Mouse (Mus musculus): ENCODE results near the gene Trim50.

Trim50 gene

GRCm38 (mm10) chr5:135369787-135370654 is 16.9 kb downstream of the Trim50 start, which contains the start of gene Nsun5:
Gene Nsun5 (plus strand): TSS chr5:135369953.
- peak; percentile 96 for DNase-seq (ENCODE audit: low spot score)

DNA sequence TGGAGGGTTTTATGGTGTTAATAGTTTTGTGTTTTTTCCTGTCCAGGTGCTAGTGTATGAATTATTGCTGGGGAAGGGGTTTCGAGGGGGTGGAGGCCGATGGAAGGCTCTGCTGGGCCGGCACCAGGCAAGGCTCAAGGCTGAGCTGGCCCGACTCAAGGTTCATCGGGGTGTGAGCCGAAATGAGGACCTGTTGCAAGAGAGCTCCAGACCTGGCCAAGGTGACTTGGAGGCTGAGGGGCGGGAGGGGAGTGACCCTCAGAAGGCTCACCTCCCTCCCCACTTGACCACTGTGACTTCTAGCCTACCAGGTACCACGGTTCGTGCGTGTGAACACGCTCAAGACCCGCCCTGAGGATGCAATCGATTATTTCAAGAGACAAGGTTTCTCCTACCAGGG is 18.1 kb downstream of the Trim50 start:
- no peak for DNase-seq (ENCODE audit: low spot score)

DNA sequence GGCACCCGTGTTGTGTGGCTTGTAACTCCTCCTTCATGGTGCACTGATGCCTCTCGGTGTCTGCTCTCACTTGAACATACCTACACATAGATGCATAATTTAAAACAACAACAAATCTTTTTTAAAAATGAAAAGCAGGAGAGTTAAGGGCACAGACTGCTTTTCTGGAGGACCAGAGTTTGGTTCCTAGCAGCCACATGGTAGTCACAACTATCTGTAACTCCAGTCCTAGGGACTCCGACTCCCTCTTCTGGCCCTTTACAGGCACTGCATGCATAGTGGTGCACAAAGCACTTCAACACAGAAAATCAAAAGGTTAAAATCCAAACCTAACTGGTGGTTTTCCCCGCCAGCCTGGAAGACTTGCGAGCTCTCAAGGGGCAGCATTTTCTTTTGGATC is 20.5 kb downstream of the Trim50 start:
- DNase-seq (ENCODE audit: low spot score), result no peak

- DNase-seq (ENCODE audit: low spot score), result no peak
Measured at GRCm38 (mm10) chr5:135375167-135375566, 22.1 kb downstream of the Trim50 start.

DNA sequence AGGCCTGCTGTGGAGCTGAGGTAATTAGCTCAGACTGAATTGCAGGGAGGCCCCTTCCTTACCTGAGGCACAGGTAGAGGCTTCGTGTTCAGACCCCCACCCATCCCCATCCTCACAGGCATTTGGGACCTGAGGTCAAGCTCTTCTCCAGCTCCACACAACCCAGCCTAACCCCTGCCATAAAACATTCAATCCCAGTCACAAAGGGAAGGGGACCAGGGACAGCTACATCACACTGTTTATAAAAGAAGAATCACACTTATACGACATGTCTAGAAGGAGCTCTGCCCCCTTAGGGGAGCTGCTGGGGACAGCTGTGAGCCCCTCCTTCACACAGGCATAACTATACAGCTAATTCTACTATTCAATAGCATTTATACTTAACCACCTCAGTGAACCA is 23.2 kb downstream of the Trim50 start:
- no peak for DNase-seq (ENCODE audit: low spot score)

- no peak for DNase-seq (ENCODE audit: low spot score)
Measured at GRCm38 (mm10) chr5:135380681-135381080, 27.6 kb downstream of the Trim50 start.

GRCm38 (mm10) chr5:135381356-135381925 is 28.3 kb downstream of the Trim50 start:
- no peak for DNase-seq (ENCODE audit: low spot score)

DNA sequence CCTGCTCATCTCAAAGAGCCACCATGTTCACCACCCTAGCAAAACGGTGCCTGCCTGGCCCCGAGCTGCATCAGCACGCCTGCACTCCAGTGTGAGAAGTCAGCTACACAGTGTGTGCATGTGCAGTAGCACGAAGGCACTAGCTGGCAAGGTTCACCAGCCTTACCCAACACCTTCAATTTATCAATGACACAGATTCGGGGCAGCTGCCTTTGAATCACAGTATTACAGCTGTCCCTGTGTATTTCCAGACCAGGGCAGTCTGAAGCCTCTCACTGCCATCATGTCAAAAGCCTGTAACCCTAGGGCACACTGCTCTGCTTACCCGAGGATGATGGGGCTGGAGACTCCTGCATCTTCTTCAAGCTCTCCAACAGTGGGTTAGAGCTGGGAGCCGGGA is 29.7 kb downstream of the Trim50 start:
- no peak for DNase-seq (ENCODE audit: low spot score)

GRCm38 (mm10) chr5:135383771-135384170 is 30.7 kb downstream of the Trim50 start:
- no peak for DNase-seq (ENCODE audit: low spot score)

DNA sequence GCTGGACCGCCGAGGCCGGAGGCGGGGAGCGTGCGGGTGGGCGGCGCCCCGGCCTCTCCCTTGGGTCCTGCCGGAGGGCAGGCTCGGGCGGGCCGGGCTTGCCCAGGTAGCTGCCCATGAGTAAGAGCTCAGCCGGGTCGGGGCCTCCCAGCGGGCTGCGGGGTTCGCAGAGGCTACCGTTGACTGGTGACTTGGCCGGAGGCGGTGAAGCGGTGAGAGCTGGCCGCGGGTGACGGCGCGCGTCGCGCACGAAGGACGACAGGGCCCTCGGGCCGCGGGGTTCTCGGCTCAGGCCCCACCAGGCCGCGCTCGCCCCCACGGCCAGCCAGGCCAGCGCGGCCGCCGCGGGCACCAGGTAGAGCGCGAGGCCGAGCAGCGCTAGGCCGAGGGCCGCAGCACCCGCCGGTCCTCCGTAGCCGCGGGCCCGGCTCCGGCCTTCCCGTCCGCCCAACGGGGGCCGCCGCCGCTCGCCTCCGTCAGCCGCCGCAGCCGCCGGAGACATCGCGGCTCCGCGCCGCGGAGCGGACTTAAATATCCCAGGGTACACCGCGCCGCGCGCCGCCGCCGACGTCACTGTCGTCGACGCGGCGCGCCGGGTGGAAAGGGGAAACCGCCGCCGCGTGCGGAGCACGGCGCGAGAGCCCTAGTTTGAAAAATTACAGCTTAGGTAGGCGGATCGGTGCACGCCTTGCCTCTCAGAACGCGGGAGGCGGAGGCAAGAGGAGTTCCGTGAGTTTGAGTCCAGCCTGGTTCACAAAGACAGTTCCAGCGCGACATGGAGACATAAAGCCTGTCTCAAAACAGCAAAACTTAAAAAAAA is 41.1 kb downstream of the Trim50 start, which contains the start of gene Pom121:
Pom121 (minus strand) TSS at position 543 of the 820 bp plus-strand sequence.
- DNase-seq (ENCODE audit: low spot score), result peak; percentile 76

DNA sequence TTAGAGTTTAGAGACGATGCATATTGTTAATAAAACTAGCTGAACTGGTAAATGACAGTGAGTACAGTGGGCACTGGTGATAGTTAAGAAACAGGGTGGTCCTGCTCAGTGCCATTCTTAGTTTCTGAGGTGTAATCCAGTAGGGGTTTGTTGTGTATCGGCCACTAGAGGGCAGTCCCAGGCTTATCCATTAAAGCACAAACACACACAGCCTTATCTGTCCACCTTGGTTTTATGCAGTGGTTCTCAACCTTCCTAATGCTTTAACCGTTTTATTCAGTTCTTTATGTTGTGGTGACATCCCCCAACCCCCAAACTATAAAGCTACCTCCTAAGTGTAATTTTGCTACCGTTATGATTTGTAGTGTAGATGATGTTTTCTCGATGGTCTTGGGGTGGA is 42.7 kb downstream of the Trim50 start:
- peak; percentile 64 for DNase-seq (ENCODE audit: low spot score)

DNA sequence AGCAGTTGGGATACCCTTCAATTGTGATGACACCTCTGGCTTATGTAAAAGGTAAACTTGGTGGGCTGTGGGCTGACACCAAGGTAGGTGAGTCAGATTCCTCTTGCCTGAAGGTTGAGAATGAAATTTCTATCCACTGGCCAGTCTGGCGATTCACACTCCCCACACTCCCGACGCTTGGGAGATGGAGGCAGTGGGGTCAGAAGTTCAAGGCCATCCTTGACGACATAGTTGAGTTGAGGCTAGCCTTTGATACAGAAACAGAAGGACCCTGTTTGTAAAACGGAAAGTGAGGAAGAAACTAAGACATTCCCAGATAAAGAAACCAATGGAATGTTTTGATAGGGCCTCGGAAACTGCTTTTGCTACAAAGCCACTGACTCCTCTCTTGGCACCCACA is 46.3 kb downstream of the Trim50 start:
- no peak for DNase-seq (ENCODE audit: low spot score)

- DNase-seq (ENCODE audit: low spot score), result peak; percentile 93
Measured at GRCm38 (mm10) chr5:135400244-135400643, 47.1 kb downstream of the Trim50 start.

DNA sequence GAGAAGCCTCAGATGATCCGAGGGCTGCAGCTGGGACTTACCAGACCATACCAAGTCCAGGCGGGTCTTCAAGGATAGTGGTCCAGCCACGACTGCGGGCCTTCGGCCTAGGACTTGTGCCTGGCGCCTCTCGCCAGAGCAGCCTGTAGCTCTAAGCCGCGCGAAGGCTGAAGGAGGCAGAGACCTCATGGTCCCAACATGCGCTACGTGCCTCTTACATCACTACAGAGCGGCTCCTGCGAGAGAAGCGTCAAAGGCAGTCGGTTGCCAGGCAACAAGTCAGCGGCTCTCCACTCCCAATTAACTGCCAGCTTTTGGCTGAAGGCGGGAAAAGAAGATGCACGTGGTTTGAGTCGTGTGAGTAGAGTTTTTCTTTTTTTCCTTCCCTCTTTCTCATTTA is 51.5 kb downstream of the Trim50 start:
- no peak for DNase-seq (ENCODE audit: low spot score)

GRCm38 (mm10) chr5:135405437-135405836 is 52.3 kb downstream of the Trim50 start:
- no peak for DNase-seq (ENCODE audit: low spot score)

DNA sequence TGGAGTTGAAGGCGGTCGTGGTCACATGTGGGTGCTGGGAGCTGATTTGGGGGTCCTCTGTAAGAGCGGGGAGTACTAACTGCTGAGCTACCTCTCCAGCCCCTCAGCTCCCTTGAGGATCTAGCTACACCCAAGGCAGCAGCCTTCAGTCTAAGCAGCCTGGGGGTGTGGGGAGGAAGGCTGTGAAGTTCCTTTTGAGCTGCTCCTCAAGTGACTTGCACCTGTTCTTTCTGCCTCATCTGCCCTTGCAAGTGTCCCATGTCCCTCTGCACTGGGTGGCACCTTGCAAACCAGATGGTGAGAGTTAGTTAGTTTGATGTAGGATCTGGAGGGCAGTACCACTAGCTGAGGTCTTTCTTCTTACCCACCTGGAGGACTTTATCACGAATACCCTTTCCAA is 55.0 kb downstream of the Trim50 start:
- DNase-seq (ENCODE audit: low spot score), result no peak

- DNase-seq (ENCODE audit: low spot score), result no peak
Measured at GRCm38 (mm10) chr5:135410266-135410665, 57.2 kb downstream of the Trim50 start.

Measured in adipocyte (in vitro differentiated cells).